Mouse (Mus musculus) stomach, postnatal 0 days (tissue): Measurements from ENCODE around the gene Myt1l. TPM values are rescaled to one million over a fixed set of nuclear protein-coding genes. Genes with fewer than 3 reads are reported as not detected.

Experiments used
- ATAC-seq: fragments of 200-750 bp; cut with Nextera tagmentation; 2 replicates; pipeline ENCODE4 v1.8.0; 2017; ENCODE audit not compliant: low FRiP score, low TSS enrichment
- DNase-seq: peaks from one replicate; pipeline ENCODE4 v3.0.0-alpha.2; 2016; ENCODE audit warnings: low spot score
- H3K27ac ChIP-seq: fragments of 300-500 bp; sonication (generic); replicated peaks from 2 replicates; pipeline ENCODE4 v1.5.1; 2014; ENCODE audit warnings: mild to moderate bottlenecking, control low read depth
- H3K27me3 ChIP-seq: fragments of 300-500 bp; sonication (generic); 2 replicates; pipeline ENCODE4 v1.6.1; 2014; ENCODE audit warnings: low read length; ENCODE audit not compliant: control insufficient read depth, insufficient read depth
- H3K36me3 ChIP-seq: fragments of 300-500 bp; sonication (generic); 2 replicates; pipeline ENCODE4 v1.6.1; 2014; ENCODE audit warnings: low read length, mixed read lengths; ENCODE audit not compliant: control insufficient read depth, insufficient read depth
- H3K4me1 ChIP-seq: fragments of 300-500 bp; sonication (generic); replicated peaks from 2 replicates; pipeline ENCODE4 v1.6.1; 2014; ENCODE audit warnings: antibody characterized with exemption; ENCODE audit not compliant: control insufficient read depth, insufficient read depth
- H3K4me2 ChIP-seq: fragments of 300-500 bp; sonication (generic); replicated peaks from 2 replicates; pipeline ENCODE4 v1.6.1; 2014; ENCODE audit warnings: low read depth, mild to moderate bottlenecking, control low read depth, moderate library complexity
- H3K4me3 ChIP-seq: fragments of 300-500 bp; sonication (generic); 2 replicates; pipeline ENCODE4 v1.5.1; 2014; ENCODE audit warnings: low read depth, low read length, control low read depth
- H3K9ac ChIP-seq: fragments of 300-500 bp; sonication (generic); 2 replicates; pipeline ENCODE4 v1.6.1; 2014; ENCODE audit warnings: mild to moderate bottlenecking, low read length, control low read depth, mixed read lengths
- H3K9me3 ChIP-seq: fragments of 300-500 bp; sonication (generic); 2 replicates; pipeline ENCODE4 v1.6.1; 2016; ENCODE audit warnings: low read length; ENCODE audit not compliant: control insufficient read depth
- CTCF ChIP-seq: IDR thresholded peaks from 2 replicates; pipeline ENCODE4 v1.5.1; 2016; ENCODE audit warnings: antibody characterized with exemption, low read depth, mild to moderate bottlenecking, moderate library complexity
- EP300 ChIP-seq: optimal IDR thresholded peaks from 2 replicates; pipeline ENCODE3; 2016; ENCODE audit warnings: antibody characterized with exemption
- WGBS: fragments of 180-500 bp; shearing (Covaris S2); extraction: QIAGEN DNeasy Blood & Tissue Kit; methylation state at CpG from one replicate; pipeline ENCODE4 v1.1.7; 2014; 5-methylcytosine and 5-hydroxymethylcytosine counted together
- polyA plus RNA-seq: library from polyadenylated mRNA; unstranded; fragments of >200 nt; fragmentation: Nextera tagmentation; extraction: Ambion mirVana; gene quantifications from 2 replicates; pipeline ENCODE4 v1.2.1, GENCODE M21; 2015

The Myt1l gene
- polyA plus RNA-seq, 1 experiment from 2014 or later: 0.76 TPM

DNA sequence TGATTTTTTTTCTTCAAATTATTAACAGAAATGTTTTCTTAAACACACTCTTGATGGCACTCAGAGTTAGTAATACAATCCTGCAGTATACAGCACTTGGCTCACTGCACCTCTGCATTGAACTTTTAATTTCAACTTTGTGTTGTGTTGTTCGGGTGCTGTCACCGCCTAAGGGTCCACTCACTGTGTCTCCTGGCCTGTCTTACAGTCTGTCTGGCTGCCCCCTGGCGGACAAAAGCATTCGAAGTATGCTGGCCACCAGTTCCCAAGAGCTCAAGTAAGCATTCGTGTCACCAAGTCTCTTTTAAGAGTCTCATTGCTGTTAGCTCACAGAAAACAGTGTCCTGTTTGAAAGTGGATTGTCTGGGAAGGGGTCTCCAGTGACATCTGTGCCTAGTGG, 326.8 kb downstream of the Myt1l start:
- H3K9me3 ChIP-seq: no peaks in the 10 kb centered on the region
- H3K36me3 ChIP-seq: no peaks in the 10 kb centered on the region
- no peak overlapping the region for H3K27ac ChIP-seq
- no peak overlapping the region for H3K9ac ChIP-seq
- ATAC-seq: no peak
- 17% methylated on average over 5 of the region's 5 CpGs for WGBS
- TF ChIP-seq EP300 (no peak), CTCF (peak; percentile 72)
- no peak overlapping the region for H3K4me2 ChIP-seq
- H3K4me1 ChIP-seq: no peaks in the 10 kb centered on the region
- no peaks in the 10 kb centered on the region for H3K27me3 ChIP-seq
- H3K4me3 ChIP-seq: no peak overlapping the region
- DNase-seq: peak; percentile 34

DNA sequence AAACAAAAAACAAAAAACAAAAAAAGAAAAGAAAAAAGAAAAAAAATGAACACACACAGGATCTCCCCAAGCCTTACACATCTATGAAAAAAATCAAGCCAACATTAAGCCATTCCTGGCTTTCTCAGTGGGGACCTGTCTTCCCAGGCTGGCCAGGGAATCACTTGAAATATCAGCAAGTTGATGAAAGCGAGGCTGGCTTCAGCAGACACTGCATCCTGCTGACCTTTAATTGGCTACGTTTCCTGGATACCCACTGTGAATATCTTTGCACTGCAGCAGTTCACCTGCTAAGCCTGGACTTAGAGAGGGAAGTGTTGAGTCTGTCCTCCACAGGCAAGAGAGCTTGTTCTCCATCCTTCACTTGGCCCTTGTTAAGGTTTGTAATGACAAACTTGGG, 332.8 kb downstream of the Myt1l start:
- WGBS: 38% methylated on average over 2 of the region's 2 CpGs
- no peak for TF ChIP-seq EP300
- TF ChIP-seq CTCF: no peak
- H3K9ac ChIP-seq: no peak overlapping the region
- H3K4me3 ChIP-seq: no peak overlapping the region
- no peaks in the 10 kb centered on the region for H3K36me3 ChIP-seq
- ATAC-seq (no peak), DNase-seq (no peak)
- H3K4me2 ChIP-seq: no peak overlapping the region
- H3K4me1 ChIP-seq: no peaks in the 10 kb centered on the region
- H3K9me3 ChIP-seq: no peaks in the 10 kb centered on the region
- H3K27me3 ChIP-seq: no peaks in the 10 kb centered on the region
- no peak overlapping the region for H3K27ac ChIP-seq

DNA sequence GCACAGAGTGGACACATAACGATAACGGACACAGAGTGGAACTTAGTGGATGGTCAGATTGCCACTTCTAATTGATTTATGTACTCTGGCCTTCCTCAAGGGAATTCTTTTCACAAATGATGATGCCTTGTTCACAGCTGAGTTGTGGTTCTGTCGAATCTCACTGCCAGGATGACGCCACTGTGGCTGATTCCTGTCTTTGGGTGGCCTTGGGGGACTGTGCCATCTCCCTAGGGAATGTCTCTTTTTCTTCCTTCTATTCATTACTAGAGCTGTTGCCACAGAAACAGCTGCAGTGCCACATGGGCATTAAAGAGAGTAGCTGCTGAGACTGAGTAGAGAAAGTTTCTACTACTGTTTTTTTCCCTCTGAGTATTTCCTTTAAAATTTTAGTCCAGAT, 340.1 kb downstream of the Myt1l start:
- 79% methylated on average over 4 of the region's 4 CpGs for WGBS
- TF ChIP-seq EP300 (no peak), CTCF (no peak)

DNA sequence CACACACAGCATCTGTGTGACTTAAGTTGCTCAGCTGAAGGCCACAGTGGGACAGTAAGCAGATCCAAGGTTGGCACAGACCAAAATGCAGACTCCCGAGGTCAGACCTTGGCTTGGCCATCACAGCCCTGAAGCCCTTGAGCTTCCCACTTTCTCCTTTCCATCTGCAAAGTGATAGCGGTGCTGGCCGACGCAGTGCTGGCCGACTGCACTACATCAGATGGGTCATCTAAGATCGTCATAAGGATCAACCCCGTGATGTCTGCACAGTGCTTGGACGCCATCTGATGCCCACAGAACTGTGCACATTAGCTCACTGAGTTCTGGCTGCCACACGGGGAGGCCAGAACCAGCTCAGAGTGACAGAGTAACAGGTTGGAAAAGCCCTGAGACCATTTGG, 340.6 kb downstream of the Myt1l start:
- 85% methylated on average over 9 of the region's 9 CpGs for WGBS
- DNase-seq: no peak
- H3K27me3 ChIP-seq: no peaks in the 10 kb centered on the region

More for the DNA sequence above, 340.1 kb downstream of the Myt1l start:
- Histone ChIP-seq H3K36me3 (no peaks in the 10 kb centered on the region), H3K27ac (no peak overlapping the region), H3K4me3 (no peak overlapping the region), H3K4me2 (no peak overlapping the region), H3K4me1 (no peaks in the 10 kb centered on the region), H3K27me3 (no peaks in the 10 kb centered on the region), H3K9ac (no peak overlapping the region), H3K9me3 (no peaks in the 10 kb centered on the region)
- ATAC-seq: no peak
- DNase-seq: no peak

DNA sequence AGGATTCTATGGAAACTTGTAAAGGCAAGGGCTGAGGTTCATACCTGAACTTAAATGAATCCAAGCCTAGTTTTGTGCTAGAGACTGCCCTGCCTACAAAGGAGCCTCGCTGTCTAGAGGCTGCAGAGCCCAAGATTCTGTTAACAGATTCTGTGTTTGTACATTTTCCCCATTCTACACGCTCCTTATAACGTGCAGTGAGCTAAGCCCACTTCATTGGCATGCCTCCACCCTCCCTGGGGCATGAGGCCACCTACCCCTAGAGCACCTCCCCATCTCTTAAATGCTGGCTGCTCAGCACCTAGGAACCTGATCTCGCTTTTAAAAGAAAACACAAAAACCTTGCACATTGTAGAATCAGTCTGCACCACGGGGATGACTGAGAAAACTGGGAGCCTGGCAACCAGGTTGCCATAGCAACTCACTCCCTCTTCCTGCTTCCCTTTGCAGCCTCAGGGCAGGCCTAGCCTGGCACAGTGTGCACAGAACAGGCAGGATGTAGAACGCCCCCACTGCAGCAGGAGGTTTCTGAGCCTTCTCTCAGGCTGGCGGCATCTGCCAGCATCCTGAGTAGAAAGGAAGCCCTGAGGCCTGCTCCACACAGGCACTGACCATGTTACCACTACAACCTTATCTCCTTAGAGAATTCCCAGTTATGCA, 344.1 kb downstream of the Myt1l start:
- H3K4me2 ChIP-seq: no peak overlapping the region
- H3K9ac ChIP-seq: no peak overlapping the region
- no peaks in the 10 kb centered on the region for H3K9me3 ChIP-seq
- no peaks in the 10 kb centered on the region for H3K27me3 ChIP-seq
- H3K4me3 ChIP-seq: no peak overlapping the region
- no peak for TF ChIP-seq CTCF
- TF ChIP-seq EP300: no peak
- no peak overlapping the region for H3K27ac ChIP-seq
- H3K4me1 ChIP-seq: no peaks in the 10 kb centered on the region
- DNase-seq: no peak
- 0 out of 2 replicates have a peak, but pooled peaks have one; percentile 26 for ATAC-seq
- no peaks in the 10 kb centered on the region for H3K36me3 ChIP-seq
- WGBS: 35% methylated on average over 7 of the region's 7 CpGs

More for the DNA sequence above, 340.6 kb downstream of the Myt1l start:
- Histone ChIP-seq H3K9ac (no peak overlapping the region), H3K4me2 (no peak overlapping the region), H3K4me1 (no peaks in the 10 kb centered on the region), H3K36me3 (no peaks in the 10 kb centered on the region), H3K4me3 (no peak overlapping the region), H3K9me3 (no peaks in the 10 kb centered on the region), H3K27ac (no peak overlapping the region)
- no peak for TF ChIP-seq CTCF
- no peak for TF ChIP-seq EP300
- ATAC-seq: no peak

DNA sequence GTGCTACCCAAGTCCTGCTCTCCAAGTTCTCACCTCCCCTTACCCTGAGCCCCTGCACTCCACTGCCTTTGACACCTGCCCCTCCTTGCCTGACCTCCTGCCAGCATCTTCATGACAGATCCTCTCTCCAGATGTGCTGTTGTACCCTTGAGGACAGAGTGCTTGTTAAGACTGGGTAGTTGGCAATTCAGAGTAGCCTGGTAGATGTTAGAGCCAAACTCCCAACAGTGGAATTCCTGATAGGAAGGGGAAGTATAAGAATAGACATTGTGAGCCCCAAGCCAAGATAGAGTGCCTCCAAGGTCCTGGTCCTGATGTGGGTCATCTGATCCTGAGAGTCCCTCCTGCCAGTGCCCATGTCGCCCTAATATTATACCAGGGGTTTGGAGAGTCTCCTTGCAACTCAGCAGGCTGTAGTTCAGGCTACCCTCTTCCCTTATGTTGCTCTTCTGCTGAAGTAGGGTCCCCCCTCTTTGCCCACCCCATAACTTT, 345.1 kb downstream of the Myt1l start:
- TF ChIP-seq EP300 (no peak), CTCF (no peak)
- no peak overlapping the region for H3K4me2 ChIP-seq
- ATAC-seq: no peak

More for the DNA sequence above, 345.1 kb downstream of the Myt1l start:
- no peaks in the 10 kb centered on the region for H3K36me3 ChIP-seq
- no peak overlapping the region for H3K4me3 ChIP-seq
- no peak overlapping the region for H3K27ac ChIP-seq
- no peaks in the 10 kb centered on the region for H3K27me3 ChIP-seq
- 60% methylated on average over 1 of the region's 1 CpGs for WGBS
- DNase-seq: no peak
- no peak overlapping the region for H3K9ac ChIP-seq
- no peaks in the 10 kb centered on the region for H3K4me1 ChIP-seq
- H3K9me3 ChIP-seq: no peaks in the 10 kb centered on the region
